Mouse (Mus musculus) ES-E14 (cell line): ENCODE results near the gene Kdf1.

Experiments
- CHD2 ChIP-seq: IDR thresholded peaks from 2 replicates; pipeline ENCODE4 v1.6.1; 2014; ENCODE audit warnings: mild to moderate bottlenecking, low read depth, low read length, inconsistent platforms
- MAFK ChIP-seq: IDR thresholded peaks from 2 replicates; pipeline ENCODE4 v1.6.1; 2014; ENCODE audit warnings: mild to moderate bottlenecking, low read depth, low read length, inconsistent platforms; ENCODE audit not compliant: insufficient read depth

DNA sequence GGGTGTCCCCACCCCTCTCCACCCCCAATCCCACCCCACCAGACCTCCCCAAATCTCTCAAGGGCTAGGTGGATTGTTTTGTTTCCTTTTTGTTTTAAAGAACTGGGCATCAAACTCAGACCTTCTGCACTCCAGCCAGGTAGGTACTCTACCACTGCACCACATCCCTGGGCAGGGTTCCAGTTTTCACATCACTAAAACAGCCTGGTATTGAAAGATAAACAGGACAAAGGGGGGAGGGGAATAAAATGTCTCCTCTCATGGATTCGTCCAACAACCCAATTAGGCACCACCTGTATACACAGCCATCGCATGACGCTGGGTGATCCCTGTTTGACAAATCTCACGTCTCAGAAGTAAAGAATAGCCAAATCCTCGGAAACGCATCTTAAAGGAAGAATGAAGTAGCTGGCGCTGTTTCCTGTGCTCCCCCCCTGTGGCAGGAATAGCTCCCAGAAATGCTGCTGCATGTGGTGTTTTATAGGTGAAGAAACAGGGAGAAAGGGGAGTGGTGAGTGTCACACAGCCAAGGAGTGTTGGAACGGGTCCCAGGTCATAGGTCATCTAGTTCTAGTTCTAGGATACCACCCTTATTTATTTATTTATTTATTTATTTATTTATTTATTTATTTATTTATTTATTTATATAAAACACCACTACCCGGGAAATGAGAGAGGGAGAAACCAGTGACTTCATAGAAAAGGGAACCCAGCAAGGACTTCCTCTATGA is 13.8 kb upstream of the Kdf1 start:
- TF ChIP-seq CHD2: no peak
- no peak for TF ChIP-seq MAFK
